15 mouse cellular contexts compared by ENCODE assay signal in the genomic region with DNA sequence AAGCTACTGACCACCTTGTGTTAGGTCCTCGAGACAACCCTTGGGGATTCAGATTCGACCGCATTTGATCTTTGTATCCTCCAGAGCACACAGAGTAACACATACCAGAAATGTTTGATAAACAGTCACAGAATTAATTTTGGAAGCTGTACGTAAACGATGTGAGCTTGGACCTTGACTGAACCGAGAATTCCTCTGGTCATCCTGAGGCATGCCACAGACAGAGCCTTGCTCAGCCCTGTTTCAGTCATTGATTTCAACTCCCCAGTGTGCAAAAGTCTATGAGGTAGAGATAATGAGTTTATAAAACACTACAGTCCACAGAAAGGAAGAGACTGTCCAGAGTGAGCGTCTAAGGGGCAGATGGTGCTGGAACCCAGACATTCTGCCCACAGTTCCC. TPM values are rescaled to one million over a fixed set of nuclear protein-coding genes. Genes with fewer than 3 reads are reported as not detected.
DNase-seq lines count a peak whose midpoint lies in the region; ATAC-seq lines count a peak whose summit lies in the region.
"Had no signal": no experiment of that assay in that cellular context is flagged by ENCODE, and none has a peak within 500 bp of the region (broad histone marks: within the 10 kb centered on the region; RNA-seq: fewer than 3 reads in every experiment).

No protein-coding gene starts in this region.

- ATAC-seq in heart, embryonic 14.5 days (ENCODE audit: insufficient number of reproducible peaks, insufficient read depth, low FRiP score, low read depth), result no peak
- no peak for ATAC-seq in kidney, embryonic 15.5 days (replicated peaks; ENCODE audit: low FRiP score)
- no peak for ATAC-seq in lung, embryonic 16.5 days (ENCODE audit: low read depth)

- no peaks in the 10 kb centered on the region for H3K27me3 ChIP-seq in heart, embryonic 14.5 days (ENCODE audit: control insufficient read depth, insufficient read depth, low read length)
- H3K27me3 ChIP-seq in kidney, embryonic 15.5 days, result no peaks in the 10 kb centered on the region
- no peaks in the 10 kb centered on the region for H3K27me3 ChIP-seq in lung, embryonic 16.5 days (ENCODE audit: control insufficient read depth, insufficient read depth, low read depth, low read length)
- H3K27me3 ChIP-seq: CH12.LX; megakaryocyte, embryonic 14.5 days had no signal

- DNase-seq in heart, adult 9 months (ENCODE audit: low spot score in 2 of 2), result no peak
- no peak for DNase-seq in kidney, adult 11 months
- DNase-seq in lung, postnatal 14 days, result no peak
- no peak for DNase-seq in ovary, postnatal 10 days (ENCODE audit: low spot score)
- DNase-seq: cerebellum, adult 8-10 months; kidney, adult 9 months; lung, adult 2 months; right cerebral cortex, postnatal 4 days; thymus, postnatal 36 days had no signal

- WGBS in heart, embryonic 14.5 days, result 49% methylated on average over 7 of the region's 7 CpGs
- WGBS in kidney, embryonic 15.5 days, result 77% methylated on average over 7 of the region's 7 CpGs
- 56% methylated on average over 7 of the region's 7 CpGs for WGBS in lung, embryonic 16.5 days

- H3K9me3 ChIP-seq in heart, embryonic 14.5 days (ENCODE audit: control insufficient read depth, low read length), result no peaks in the 10 kb centered on the region
- H3K9me3 ChIP-seq in kidney, embryonic 15.5 days (replicated peaks), result no peaks in the 10 kb centered on the region
- no peaks in the 10 kb centered on the region for H3K9me3 ChIP-seq in lung, embryonic 16.5 days (ENCODE audit: control insufficient read depth, low read length)
- H3K9me3 ChIP-seq: megakaryocyte, embryonic 14.5 days had no signal

- H3K36me3 ChIP-seq in heart, embryonic 14.5 days (ENCODE audit: control insufficient read depth, insufficient read depth, low read length), result no peaks in the 10 kb centered on the region
- no peaks in the 10 kb centered on the region for H3K36me3 ChIP-seq in kidney, embryonic 15.5 days
- H3K36me3 ChIP-seq in lung, embryonic 16.5 days (ENCODE audit: control insufficient read depth, insufficient read depth, low read length), result no peaks in the 10 kb centered on the region

- H3K4me3 ChIP-seq in heart, embryonic 14.5 days (ENCODE audit: control insufficient read depth in 1 of 2, insufficient read depth in 1 of 2, low read depth in 1 of 2, low read length in 2 of 2), result no peak overlapping the region
- H3K4me3 ChIP-seq in kidney, embryonic 15.5 days (replicated peaks), result no peak overlapping the region
- H3K4me3 ChIP-seq in lung, embryonic 16.5 days (ENCODE audit: low read length), result no peak overlapping the region
- H3K4me3 ChIP-seq in brown adipose tissue, adult 24 weeks (ENCODE audit: insufficient read depth, low read depth, low read length), result no peak overlapping the region
- H3K4me3 ChIP-seq: megakaryocyte, embryonic 14.5 days had no signal

- H3K9ac ChIP-seq in heart, embryonic 14.5 days (ENCODE audit: low read length), result 0 out of 2 replicates have a peak overlapping the region, but pooled peaks have one; percentile 27
- no peak overlapping the region for H3K9ac ChIP-seq in kidney, embryonic 15.5 days
- no peak overlapping the region for H3K9ac ChIP-seq in lung, embryonic 16.5 days (ENCODE audit: low read length)

- peaks cover 22 to 36% of the 10 kb centered on the region in 2 experiments for H3K4me1 ChIP-seq in heart, embryonic 14.5 days (ENCODE audit: control insufficient read depth in 2 of 2, insufficient read depth in 2 of 2, low read length in 2 of 2)
- peaks cover 49% of the 10 kb centered on the region for H3K4me1 ChIP-seq in kidney, embryonic 15.5 days
- H3K4me1 ChIP-seq in lung, embryonic 16.5 days (replicated peaks; ENCODE audit: control insufficient read depth, insufficient read depth, low read length), result peaks cover 26% of the 10 kb centered on the region
- H3K4me1 ChIP-seq in brown adipose tissue, adult 24 weeks (ENCODE audit: control insufficient read depth, insufficient read depth, insufficient read length, low read length), result peaks cover 17% of the 10 kb centered on the region

- H3K27ac ChIP-seq in heart, embryonic 14.5 days (replicated peaks in 1 of 2; ENCODE audit: control insufficient read depth in 1 of 2, insufficient read depth in 1 of 2, low read depth in 2 of 2, low read length in 2 of 2), result peak overlapping the region in 1 of 2 experiments; percentile 26; a peak in 2 of 4 replicates
- peak overlapping the region; percentile 80; the same call in 1 of the 2 replicates for H3K27ac ChIP-seq in kidney, embryonic 15.5 days
- peak overlapping the region; percentile 74; the same call in 1 of the 2 replicates for H3K27ac ChIP-seq in lung, embryonic 16.5 days (ENCODE audit: low read length)
- H3K27ac ChIP-seq in brown adipose tissue, adult 24 weeks (replicated peaks; ENCODE audit: low read depth, low read length), result peak overlapping the region; percentile 39

- no peak overlapping the region for H3K4me2 ChIP-seq in heart, embryonic 14.5 days (ENCODE audit: low read length)
- no peak overlapping the region for H3K4me2 ChIP-seq in kidney, embryonic 15.5 days
- H3K4me2 ChIP-seq in lung, embryonic 16.5 days (ENCODE audit: low read depth, low read length), result no peak overlapping the region

RNA-seq across cellular contexts. Expression of gene Wwc2, which starts 51.5 kb away (rescaled TPM):
- polyA plus RNA-seq in heart, embryonic 14.5 days (2014; fragmentation: Nextera tagmentation; extraction: Ambion mirVana), result 13.5 and 14.7 TPM in 2 replicates
- 16.3 and 18.0 TPM in 2 replicates for polyA plus RNA-seq in kidney, embryonic 15.5 days (2015; fragmentation: Nextera tagmentation; extraction: Ambion mirVana)
- polyA plus RNA-seq in lung, embryonic 16.5 days (2015; fragmentation: Nextera tagmentation; extraction: Ambion mirVana), result 12.6 and 12.9 TPM in 2 replicates
- 12.6 and 14.1 TPM in 2 replicates for polyA plus RNA-seq in brown adipose tissue, adult 24 weeks (2012; ENCODE audit: insufficient read depth, insufficient read length, missing spikeins)
